Mouse (Mus musculus) kidney, postnatal 14 days (tissue): Measurements from ENCODE around the gene Csnk2b.

Source experiments
- DNase-seq: peaks from one replicate; pipeline ENCODE4 v3.0.0; 2022; ENCODE audit warnings: mixed read lengths

Gene Csnk2b

DNA sequence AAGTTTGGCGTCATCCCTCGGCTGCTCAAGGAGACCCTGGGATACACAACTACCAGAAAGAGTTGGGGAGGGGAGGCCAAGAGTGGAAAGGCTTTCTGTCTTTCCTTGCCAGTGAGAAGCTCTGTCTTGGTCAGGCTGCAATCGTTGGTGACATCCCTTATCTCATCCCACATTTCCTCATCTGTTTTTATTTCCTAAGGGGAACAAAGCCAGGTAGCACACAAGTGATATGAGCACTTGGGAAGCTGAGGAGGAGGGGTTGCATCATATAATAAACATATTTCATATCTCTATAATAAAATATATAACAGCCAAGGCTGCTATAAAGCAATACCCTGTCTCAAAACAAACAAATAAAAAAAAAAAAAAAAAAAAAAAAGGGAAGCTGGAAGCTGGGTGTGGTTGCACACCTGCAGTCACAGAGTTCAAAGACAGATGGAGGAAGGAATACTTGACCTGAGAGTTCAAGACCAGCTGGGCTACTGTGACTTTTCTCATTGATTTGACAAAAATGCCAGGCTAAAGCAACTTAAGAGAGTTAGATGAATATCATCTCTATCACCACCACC lies 37.8 kb downstream of the Csnk2b start:
- no peak for DNase-seq

DNA sequence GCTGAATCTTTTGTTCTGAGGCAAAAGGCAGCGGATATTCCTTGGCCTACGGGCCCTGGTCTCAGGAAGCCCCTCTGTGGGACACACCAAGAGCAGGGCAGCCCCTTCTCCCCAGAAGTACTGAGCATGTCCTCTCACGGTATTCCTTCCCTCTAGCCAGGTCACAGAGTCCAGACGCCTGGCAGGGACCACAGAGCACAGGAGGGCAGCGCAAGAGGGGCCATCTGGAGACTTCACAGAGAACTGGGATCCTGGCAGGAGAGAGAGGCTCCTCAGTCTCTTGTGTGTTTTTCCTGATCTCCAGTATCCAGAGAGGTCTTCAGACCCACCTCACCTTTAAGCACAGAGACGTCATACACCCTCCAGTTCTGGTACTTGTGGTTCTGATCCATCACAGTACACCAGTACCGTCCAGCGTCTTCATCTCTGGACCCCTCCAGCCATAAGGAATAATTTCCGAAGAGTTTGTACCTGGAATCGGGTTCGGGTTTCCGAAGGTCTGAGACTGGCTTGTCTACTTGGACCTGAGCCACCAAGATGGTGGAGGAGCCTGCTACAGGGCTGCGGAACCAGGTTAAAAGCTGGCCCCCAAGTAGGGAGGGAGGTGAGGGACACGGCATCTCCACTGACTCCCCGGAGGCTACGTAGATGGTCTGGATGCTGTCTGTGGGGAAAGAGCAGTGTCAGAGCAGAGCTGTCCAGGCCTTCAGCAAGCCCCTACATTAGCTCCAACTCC lies 38.8 kb downstream of the Csnk2b start:
- DNase-seq = no peak

DNA sequence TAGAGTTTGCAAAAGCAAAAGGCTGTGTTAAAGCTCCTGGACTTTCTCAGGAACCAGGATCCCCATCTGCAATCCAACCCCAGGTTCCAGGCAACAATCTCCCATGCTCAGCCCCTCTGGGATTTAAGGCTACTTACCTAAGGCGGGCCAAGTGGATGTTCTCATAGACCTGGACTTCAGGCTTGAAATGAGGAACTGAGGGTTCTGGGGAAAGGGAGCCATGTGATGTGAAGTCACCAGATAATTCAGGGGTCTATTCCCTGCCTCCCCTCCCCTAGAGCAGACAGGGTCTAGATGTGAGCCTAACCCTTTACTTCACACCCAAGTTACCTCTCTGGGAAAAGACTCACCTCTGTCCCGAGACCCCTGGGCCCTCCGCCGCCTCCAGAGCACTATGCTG lies 41.1 kb downstream of the Csnk2b start:
- DNase-seq = no peak

DNA sequence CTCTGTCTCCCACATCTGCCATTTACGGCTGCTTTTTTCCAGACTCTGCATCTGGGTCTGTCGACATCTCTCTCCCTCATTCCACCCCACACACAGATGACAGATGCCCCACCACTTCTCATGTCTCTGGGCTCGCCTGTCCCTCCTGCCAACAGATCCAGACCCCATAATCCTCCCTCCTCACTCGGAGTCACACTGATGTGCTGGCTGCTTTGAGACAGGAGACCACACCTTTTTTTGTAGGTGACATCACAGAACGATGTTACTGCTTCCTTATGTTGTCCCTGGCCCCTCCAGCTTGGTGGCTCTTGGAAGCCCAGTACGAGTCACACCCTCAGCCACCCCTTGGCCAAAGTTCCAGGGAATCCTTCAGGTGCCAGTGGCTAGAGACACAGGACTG lies 41.6 kb downstream of the Csnk2b start:
- no peak for DNase-seq

DNA sequence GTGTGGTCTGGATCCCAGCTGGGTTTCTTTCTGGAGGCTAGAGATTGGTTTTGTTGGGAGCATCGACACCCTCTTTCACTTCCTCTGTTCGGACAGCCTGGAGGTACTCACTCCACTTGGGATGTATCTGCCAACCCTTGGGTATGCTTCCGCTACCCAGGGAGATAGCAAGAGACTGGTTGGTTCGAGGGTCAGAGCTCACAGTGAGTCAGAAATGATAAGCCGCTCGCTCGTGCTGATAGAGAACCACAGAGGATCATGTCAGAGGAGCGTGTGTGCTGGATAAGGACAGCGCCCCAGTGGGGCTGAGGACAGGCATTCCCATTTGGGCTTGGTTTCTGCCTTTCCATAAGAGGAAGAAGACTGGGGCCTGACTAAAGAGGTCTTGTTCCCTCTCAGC lies 42.1 kb downstream of the Csnk2b start:
- no peak for DNase-seq

DNA sequence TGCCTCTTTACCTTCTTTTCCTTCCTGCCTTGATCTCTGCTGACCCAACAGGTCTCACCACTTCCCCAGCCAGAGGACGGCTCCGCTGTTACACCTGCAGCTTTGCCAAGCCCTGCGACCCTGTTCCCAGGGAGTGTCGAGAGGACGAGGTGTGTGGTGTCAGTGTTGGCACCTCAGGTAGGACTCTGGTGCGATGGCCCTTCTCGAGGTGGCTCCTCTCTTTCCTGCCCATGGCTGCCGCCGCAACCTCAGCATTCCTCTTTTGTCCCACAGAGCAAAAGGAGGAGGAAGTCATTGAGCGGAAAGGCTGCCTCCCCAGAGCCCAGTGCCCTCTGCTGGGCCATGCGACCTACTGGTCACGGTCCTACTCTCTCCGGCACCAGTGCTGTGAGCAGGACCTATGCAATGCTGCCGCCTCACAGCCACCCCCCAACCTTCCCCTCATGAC lies 44.0 kb downstream of the Csnk2b start, which contains the start of gene Ly6g6d:
Gene Ly6g6d, minus strand, starts transcription at position 280 of the 448 bp plus-strand sequence.
- DNase-seq = peak; percentile 80

DNA sequence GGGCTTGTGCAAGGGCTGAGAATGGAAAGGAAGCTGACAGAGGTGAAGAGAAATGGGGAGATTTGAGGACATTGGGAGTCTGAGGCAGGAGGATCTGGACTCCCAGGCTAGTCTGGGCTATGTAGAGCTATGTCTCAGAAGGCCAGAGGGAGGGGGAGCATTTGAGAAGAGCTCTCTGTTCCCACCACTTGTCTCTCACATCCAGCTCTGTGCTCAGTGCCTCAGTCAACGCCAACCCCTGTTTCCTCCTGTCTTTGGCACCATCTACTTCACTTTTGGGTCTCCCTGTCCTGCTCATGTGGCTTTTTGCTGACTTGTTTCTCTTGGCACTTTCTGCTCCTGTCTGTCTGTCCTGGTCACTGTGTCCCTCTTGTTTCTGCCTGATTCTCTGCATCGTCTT lies 44.6 kb downstream of the Csnk2b start:
- no peak for DNase-seq

DNA sequence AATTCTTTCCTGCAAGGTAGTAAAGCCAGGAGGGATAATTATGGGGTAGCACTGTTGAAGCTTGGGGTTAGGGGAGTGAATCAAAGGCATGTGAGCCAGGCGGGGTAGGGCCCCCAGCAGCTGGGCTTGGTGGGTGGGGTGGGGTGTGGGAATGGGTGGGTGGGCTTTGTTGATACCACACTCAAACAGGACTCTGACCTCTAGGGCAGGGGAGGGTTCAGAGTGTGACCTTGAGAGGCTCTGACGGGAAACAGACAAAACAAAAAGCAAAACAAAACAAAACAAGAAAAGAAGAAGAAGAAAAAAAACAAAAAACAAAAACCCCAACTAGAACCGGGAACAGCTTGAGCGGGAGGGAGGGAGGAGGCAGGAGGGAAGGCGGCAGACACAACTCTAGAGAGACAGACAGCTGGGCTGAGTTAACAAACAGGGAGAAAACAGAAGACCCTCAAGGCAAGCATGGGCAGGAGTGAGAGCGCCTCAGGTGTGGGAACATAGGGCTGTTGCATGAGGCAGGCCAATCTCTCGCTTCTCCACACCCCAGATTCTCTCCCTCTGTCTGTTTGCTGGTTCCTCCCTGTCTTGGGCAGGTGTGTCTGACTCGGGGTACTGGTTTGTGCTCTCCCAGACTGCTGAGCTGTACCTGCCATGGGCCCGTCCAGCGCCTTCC lies 45.2 kb downstream of the Csnk2b start, which contains the start of gene Ly6g6e:
Gene Ly6g6e, plus strand, starts transcription at position 396 of the 670 bp plus-strand sequence.
- DNase-seq = no peak

DNA sequence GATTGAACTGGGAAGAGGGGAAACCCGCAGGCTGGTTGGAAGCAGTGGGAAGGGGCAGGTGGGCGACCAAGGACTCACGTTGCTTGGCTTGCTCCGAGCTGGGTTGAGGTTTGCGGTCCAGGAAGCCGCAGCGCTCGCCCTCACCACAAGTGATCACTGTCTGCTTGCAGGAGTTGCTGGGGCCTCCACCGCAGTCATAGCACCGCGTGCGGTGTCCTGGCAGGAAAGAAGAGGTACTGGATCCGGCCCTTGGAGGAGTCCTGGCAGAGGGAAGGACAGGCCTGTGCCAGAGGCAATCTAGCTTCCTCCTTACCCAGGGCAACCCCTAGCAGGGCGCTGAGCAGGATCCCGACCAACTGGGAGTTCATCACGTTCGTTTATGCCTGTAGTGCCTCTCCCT lies 47.8 kb downstream of the Csnk2b start:
- DNase-seq = no peak

DNA sequence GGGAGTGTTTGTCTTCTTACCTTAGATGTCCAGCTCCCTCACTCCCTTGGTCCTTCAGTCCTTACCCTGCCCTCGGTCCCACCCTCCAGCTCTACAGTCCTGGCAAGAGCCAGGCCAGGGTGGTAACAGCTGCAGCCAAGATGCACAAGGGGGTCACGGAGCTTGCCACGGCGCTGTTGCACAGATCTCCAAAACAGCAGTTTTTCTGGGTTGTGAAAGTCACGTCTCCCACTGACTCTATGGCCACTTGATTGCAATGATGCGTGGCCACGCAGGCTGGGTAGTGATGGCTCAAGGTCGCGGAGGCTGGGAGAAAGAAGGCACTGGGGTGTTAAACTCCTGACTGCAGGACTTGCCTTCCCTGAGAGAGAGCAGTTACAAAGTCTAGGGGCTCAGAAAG lies 50.4 kb downstream of the Csnk2b start:
- no peak for DNase-seq

DNA sequence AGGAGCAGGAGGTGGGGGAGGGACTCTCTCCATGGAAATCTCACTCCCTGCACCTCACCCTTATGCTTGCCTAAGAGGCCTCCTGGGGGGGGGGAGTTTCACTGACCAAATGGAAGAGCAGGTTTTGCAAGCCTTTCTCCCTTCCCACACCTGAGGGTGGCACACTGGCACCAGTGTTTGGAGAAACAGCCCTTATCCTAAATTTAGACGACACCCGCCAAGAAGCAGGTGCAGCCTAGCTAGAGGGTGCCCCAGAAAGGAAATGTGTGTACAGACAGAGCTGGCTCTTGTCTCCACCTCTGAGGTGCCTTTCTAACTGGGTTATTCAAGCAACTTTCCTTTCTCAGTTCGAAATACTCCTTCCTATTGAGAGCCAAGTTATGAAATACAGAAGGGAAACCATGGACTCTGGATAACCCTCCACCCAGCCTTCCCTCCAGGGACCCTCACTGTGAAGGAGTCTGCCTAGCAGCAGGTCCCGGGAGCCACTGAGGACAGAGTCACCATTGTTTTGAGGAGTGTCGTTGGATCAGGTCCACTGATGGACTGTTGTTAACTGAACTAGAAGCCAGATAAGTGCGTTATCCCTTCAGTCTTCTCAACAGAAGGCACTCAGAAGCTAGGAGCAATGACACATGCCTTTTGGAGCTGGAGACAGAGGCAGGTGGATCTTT lies 51.2 kb downstream of the Csnk2b start:
- no peak for DNase-seq

DNA sequence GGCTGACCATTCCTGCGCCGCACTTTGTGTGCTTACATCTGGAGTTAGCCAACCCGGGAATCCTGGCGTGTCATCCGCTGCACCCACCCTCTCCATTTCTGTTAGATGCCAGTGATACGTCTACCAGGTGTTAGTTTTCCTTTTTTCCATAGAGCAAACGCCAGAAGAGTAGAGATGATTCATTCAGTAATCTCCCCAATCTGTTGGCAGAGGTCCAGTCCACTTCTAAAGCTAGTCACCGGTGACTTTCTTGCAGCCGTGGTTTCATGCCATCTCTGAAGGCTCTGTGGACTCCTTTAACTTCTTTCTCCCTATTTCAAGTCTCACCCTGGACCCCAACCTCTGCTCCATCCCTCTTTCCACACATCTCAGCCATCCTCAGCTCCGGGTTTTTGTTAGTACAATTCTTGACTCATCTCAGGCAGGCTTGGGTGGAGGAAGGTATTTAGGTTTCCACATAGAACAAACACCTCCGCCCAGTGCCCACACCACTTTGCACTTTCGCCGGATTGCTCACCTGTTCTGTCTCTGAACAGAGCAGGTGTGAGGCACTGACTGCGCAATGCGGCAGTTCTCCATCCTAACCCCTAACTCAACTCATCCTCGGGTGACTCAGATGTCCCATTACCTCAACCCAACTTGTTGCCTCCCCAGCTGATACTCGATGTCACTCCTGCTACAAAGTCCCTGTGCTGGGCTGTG lies 53.5 kb downstream of the Csnk2b start:
- no peak for DNase-seq
